ENCODE assay signal across 13 mouse cellular contexts in genomic region chr17:83034914-83035573, GRCm38 (mm10).
DNase-seq lines count a peak whose midpoint lies in the region; ATAC-seq and TF ChIP-seq lines count a peak whose summit lies in the region.
"Had no signal": no experiment of that assay in that cellular context is flagged by ENCODE, and none has a peak within 500 bp of the region (broad histone marks: within the 10 kb centered on the region; RNA-seq: fewer than 3 reads in every experiment).

No protein-coding gene starts in this region.

- DNase-seq in hindbrain, embryonic 14.5 days (ENCODE audit: low spot score), result no peak
- no peak for DNase-seq in hindbrain, embryonic 10.5 days (ENCODE audit: low spot score)
- DNase-seq in brain, embryonic 18.5 days (ENCODE audit: low read depth, low spot score), result peak; percentile 16
- DNase-seq in kidney, adult 2 months, result peak; percentile 54
- DNase-seq in lung, postnatal 10 days, result peak; percentile 53
- no peak for DNase-seq in adrenal gland, postnatal 14 days
- DNase-seq in ovary, postnatal 36 days (ENCODE audit: low spot score), result no peak
- DNase-seq: cerebellum, adult 18-20 months; right cerebral cortex, postnatal 14 days; thymus, postnatal 36 days had no signal

- H3K9ac ChIP-seq in hindbrain, embryonic 14.5 days, result no peak overlapping the region
- H3K9ac ChIP-seq in forebrain, embryonic 13.5 days, result no peak overlapping the region
- H3K9ac ChIP-seq: embryonic facial prominence, embryonic 13.5 days had no signal

- no peak overlapping the region for H3K4me2 ChIP-seq in hindbrain, embryonic 14.5 days (replicated peaks)
- no peak overlapping the region for H3K4me2 ChIP-seq in forebrain, embryonic 13.5 days
- H3K4me2 ChIP-seq: embryonic facial prominence, embryonic 13.5 days had no signal

- H3K27ac ChIP-seq in hindbrain, embryonic 14.5 days, result peak overlapping the region; percentile 35; the same call in 1 of the 2 replicates
- no peak overlapping the region for H3K27ac ChIP-seq in hindbrain, embryonic 10.5 days
- H3K27ac ChIP-seq in kidney, adult 2 months (ENCODE audit: insufficient read depth, low read depth, low read length), result peak overlapping the region; percentile 63; the same call in 1 of the 2 replicates
- H3K27ac ChIP-seq in forebrain, embryonic 13.5 days, result no peak overlapping the region
- H3K27ac ChIP-seq: embryonic facial prominence, embryonic 13.5 days; left cerebral cortex, adult 2 months had no signal

- H3K4me1 ChIP-seq in hindbrain, embryonic 14.5 days (replicated peaks; ENCODE audit: control insufficient read depth, insufficient read depth, low read length), result no peaks in the 10 kb centered on the region
- H3K4me1 ChIP-seq in hindbrain, embryonic 10.5 days (replicated peaks), result no peaks in the 10 kb centered on the region
- H3K4me1 ChIP-seq in kidney, adult 2 months (ENCODE audit: control insufficient read depth, insufficient read depth, low read length), result no peaks in the 10 kb centered on the region
- H3K4me1 ChIP-seq in forebrain, embryonic 13.5 days, result no peaks in the 10 kb centered on the region
- H3K4me1 ChIP-seq: embryonic facial prominence, embryonic 13.5 days had no signal

- no peaks in the 10 kb centered on the region for H3K36me3 ChIP-seq in hindbrain, embryonic 14.5 days (replicated peaks; ENCODE audit: control insufficient read depth, insufficient read depth)
- no peaks in the 10 kb centered on the region for H3K36me3 ChIP-seq in hindbrain, embryonic 10.5 days
- no peaks in the 10 kb centered on the region for H3K36me3 ChIP-seq in kidney, adult 2 months (ENCODE audit: control insufficient read depth, insufficient read depth, low read length)
- H3K36me3 ChIP-seq in forebrain, embryonic 13.5 days (ENCODE audit: poor library complexity, severe bottlenecking), result no peaks in the 10 kb centered on the region
- H3K36me3 ChIP-seq: embryonic facial prominence, embryonic 13.5 days had no signal

- no peaks in the 10 kb centered on the region for H3K27me3 ChIP-seq in hindbrain, embryonic 14.5 days (ENCODE audit: control insufficient read depth, insufficient read depth, low read length)
- H3K27me3 ChIP-seq in hindbrain, embryonic 10.5 days (ENCODE audit: insufficient read depth, poor library complexity, severe bottlenecking), result no peaks in the 10 kb centered on the region
- H3K27me3 ChIP-seq in kidney, adult 2 months (replicated peaks; ENCODE audit: control insufficient read depth, insufficient read depth, low read length), result no peaks in the 10 kb centered on the region; the same call in 1 of the 2 replicates
- H3K27me3 ChIP-seq in forebrain, embryonic 13.5 days, result no peaks in the 10 kb centered on the region
- H3K27me3 ChIP-seq: embryonic facial prominence, embryonic 13.5 days had no signal

- no peaks in the 10 kb centered on the region for H3K9me3 ChIP-seq in hindbrain, embryonic 14.5 days (ENCODE audit: control insufficient read depth, low read length)
- peaks cover under 1% of the 10 kb centered on the region; the same call in 1 of the 2 replicates for H3K9me3 ChIP-seq in hindbrain, embryonic 10.5 days
- no peaks in the 10 kb centered on the region for H3K9me3 ChIP-seq in forebrain, embryonic 13.5 days (replicated peaks)
- H3K9me3 ChIP-seq: embryonic facial prominence, embryonic 13.5 days had no signal

- ATAC-seq in hindbrain, embryonic 14.5 days (ENCODE audit: low FRiP score), result no peak
- ATAC-seq in forebrain, embryonic 13.5 days, result no peak

- WGBS in hindbrain, embryonic 14.5 days, result 55% methylated on average over 6 of the region's 6 CpGs
- 77% methylated on average over 6 of the region's 6 CpGs for WGBS in hindbrain, embryonic 10.5 days
- WGBS in kidney, adult 2 months, result 31% methylated on average over 6 of the region's 6 CpGs
- 73% methylated on average over 6 of the region's 6 CpGs for WGBS in forebrain, embryonic 13.5 days

- TF ChIP-seq POLR2A in kidney, adult 2 months (IDR thresholded peaks at IDR 0.05; ENCODE audit: low read depth, low read length), result no peak

- H3K4me3 ChIP-seq in hindbrain, embryonic 14.5 days (replicated peaks; ENCODE audit: low read length), result no peak overlapping the region
- H3K4me3 ChIP-seq in hindbrain, embryonic 10.5 days, result no peak overlapping the region
- no peak overlapping the region for H3K4me3 ChIP-seq in kidney, adult 2 months (ENCODE audit: insufficient read depth, low read depth, low read length)
- H3K4me3 ChIP-seq in forebrain, embryonic 13.5 days, result no peak overlapping the region
- H3K4me3 ChIP-seq: embryonic facial prominence, embryonic 13.5 days; left cerebral cortex, adult 2 months had no signal

- TF ChIP-seq CTCF in kidney, adult 2 months (conservative IDR thresholded peaks at IDR 0.05; ENCODE audit: insufficient read depth, insufficient read length, low read depth, low read length), result no peak

Comparison
In these comparisons a context has a peak if more than half of its experiments do, and no peak if none do; other contexts are left out.
1. H3K27ac ChIP-seq: peak in hindbrain, embryonic 14.5 days (single experiment) and kidney, adult 2 months (single experiment); none in hindbrain, embryonic 10.5 days (single experiment) and forebrain, embryonic 13.5 days (single experiment).
2. DNase-seq: peak in brain, embryonic 18.5 days (single experiment), kidney, adult 2 months (single experiment) and lung, postnatal 10 days (single experiment); none in hindbrain, embryonic 14.5 days (single experiment), hindbrain, embryonic 10.5 days (single experiment), adrenal gland, postnatal 14 days (single experiment) and ovary, postnatal 36 days (single experiment).